Mouse (Mus musculus) 3134 (cell line): ENCODE measurements at regions not wholly inside any gene's neighbourhood (a gene's known extent, or its start where the extent isn't known, plus 50 kb on each side); places are given as distances from the start of the nearest gene placed in this dataset.

ENCODE experiments used
- DNase-seq: peaks from one replicate; pipeline ENCODE4 v3.0.0-alpha.2; 2011; ENCODE audit warnings: low spot score; ENCODE audit not compliant: insufficient read length; ENCODE audit errors: extremely low read depth

GRCm38 (mm10) chr6:100396311-100397200 is 109.3 kb upstream of the Rybp start:
- DNase-seq, result no peak

GRCm38 (mm10) chr6:100390258-100390910 is 103.1 kb upstream of the Rybp start:
- no peak for DNase-seq

GRCm38 (mm10) chr6:100387042-100387441 is 99.8 kb upstream of the Rybp start:
- no peak for DNase-seq

- DNase-seq, result no peak
These were observed 98.4 kb upstream of the Rybp start for GRCm38 (mm10) chr6:100385640-100386039.

- peak; percentile 36 for DNase-seq
These were observed 93.8 kb upstream of the Rybp start for GRCm38 (mm10) chr6:100381046-100381445.

- no peak for DNase-seq
These were observed 93.3 kb upstream of the Rybp start for GRCm38 (mm10) chr6:100380536-100380935.

GRCm38 (mm10) chr6:100379792-100380191 is 92.5 kb upstream of the Rybp start:
- no peak for DNase-seq

GRCm38 (mm10) chr6:100378533-100378874 is 91.2 kb upstream of the Rybp start:
- DNase-seq, result no peak

GRCm38 (mm10) chr6:100377828-100378532 is 90.7 kb upstream of the Rybp start:
- DNase-seq, result no peak

GRCm38 (mm10) chr6:100376656-100377055 is 89.4 kb upstream of the Rybp start:
- DNase-seq, result no peak

GRCm38 (mm10) chr6:100370828-100371227 is 83.5 kb upstream of the Rybp start:
- no peak for DNase-seq

GRCm38 (mm10) chr6:100370358-100370757 is 83.1 kb upstream of the Rybp start:
- no peak for DNase-seq

GRCm38 (mm10) chr6:100366231-100366630 is 78.9 kb upstream of the Rybp start:
- no peak for DNase-seq

GRCm38 (mm10) chr6:100365791-100366190 is 78.5 kb upstream of the Rybp start:
- no peak for DNase-seq

GRCm38 (mm10) chr6:100363683-100364082 is 76.4 kb upstream of the Rybp start:
- DNase-seq, result peak; percentile 18

- no peak for DNase-seq
These were observed 69.5 kb upstream of the Rybp start for GRCm38 (mm10) chr6:100356617-100357399.

- no peak for DNase-seq
These were observed 68.6 kb upstream of the Rybp start for GRCm38 (mm10) chr6:100355858-100356257.

- DNase-seq, result no peak
These were observed 60.2 kb upstream of the Rybp start for GRCm38 (mm10) chr6:100347481-100347880.

- no peak for DNase-seq
These were observed 57.8 kb upstream of the Rybp start for GRCm38 (mm10) chr6:100345073-100345472.
